Mouse (Mus musculus) heart, adult 2 months (tissue): ENCODE data around the gene Afg3l1.

ENCODE experiments used
- CTCF ChIP-seq: fragments of 200-600 bp; IDR thresholded peaks from 2 replicates; pipeline ENCODE4 v1.8.1; 2022; ENCODE audit warnings: antibody characterized with exemption, mild to moderate bottlenecking, moderate library complexity
- EP300 ChIP-seq: fragments of 200-500 bp; IDR thresholded peaks from 2 replicates; pipeline ENCODE4 v1.6.1; 2011; ENCODE audit warnings: low read depth, low read length, control low read depth; ENCODE audit not compliant: insufficient read depth
- POLR2A ChIP-seq: fragments of 200-500 bp; IDR thresholded peaks from 2 replicates; pipeline ENCODE4 v1.6.1; 2011; ENCODE audit warnings: mild to moderate bottlenecking, low read depth, low read length, control low read depth; ENCODE audit not compliant: insufficient read depth

DNA sequence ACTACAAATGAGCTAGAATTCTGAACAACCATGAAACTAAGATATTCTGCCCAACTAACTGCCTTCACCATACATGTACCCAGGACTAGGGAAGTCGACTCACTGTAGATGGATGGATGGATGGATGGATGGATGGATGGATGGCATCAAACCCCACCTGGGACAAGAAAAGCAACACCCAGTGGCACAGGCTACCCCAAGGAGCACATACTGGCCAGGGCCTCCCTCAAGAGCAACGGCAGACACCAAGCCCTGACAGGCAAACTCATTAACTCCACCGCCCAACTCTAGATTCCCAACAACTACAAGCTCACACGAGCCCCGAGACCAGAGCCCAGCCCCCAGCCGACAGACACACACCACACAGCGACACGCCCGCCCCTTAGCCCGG is 59.3 kb downstream of the Afg3l1 start:
- TF ChIP-seq POLR2A: no peak
- TF ChIP-seq EP300: no peak
- TF ChIP-seq CTCF: no peak
